Mouse (Mus musculus) heart, embryonic 12.5 days (tissue): Measurements from ENCODE around the gene Msl1. TPM values are rescaled to one million over a fixed set of nuclear protein-coding genes. Genes with fewer than 3 reads are reported as not detected.

Experiments used
- ATAC-seq: fragments of 200-750 bp; cut with Nextera tagmentation; 2 replicates; pipeline ENCODE4 v1.8.0; 2017; ENCODE audit warnings: moderate TSS enrichment, moderate library complexity; ENCODE audit not compliant: insufficient number of reproducible peaks, low FRiP score
- H3K27ac ChIP-seq: fragments of 300-500 bp; sonication (generic); 2 replicates; pipeline ENCODE4 v1.5.1; 2016; ENCODE audit warnings: mild to moderate bottlenecking, moderate library complexity; ENCODE audit not compliant: poor library complexity, severe bottlenecking
- H3K27me3 ChIP-seq: fragments of 300-500 bp; sonication (generic); replicated peaks from 2 replicates; pipeline ENCODE4 v1.6.1; 2016; ENCODE audit warnings: mild to moderate bottlenecking, moderate library complexity
- H3K36me3 ChIP-seq: fragments of 300-500 bp; sonication (generic); 2 replicates; pipeline ENCODE4 v1.6.1; 2016; ENCODE audit warnings: mild to moderate bottlenecking, moderate library complexity
- H3K4me1 ChIP-seq: fragments of 300-500 bp; sonication (generic); replicated peaks from 2 replicates; pipeline ENCODE4 v1.6.1; 2016; ENCODE audit warnings: mild to moderate bottlenecking
- H3K4me2 ChIP-seq: fragments of 300-500 bp; sonication (generic); 2 replicates; pipeline ENCODE4 v1.6.1; 2016; ENCODE audit warnings: mild to moderate bottlenecking, moderate library complexity
- H3K4me3 ChIP-seq: fragments of 300-500 bp; sonication (generic); 2 replicates; pipeline ENCODE4 v1.5.1; 2016; ENCODE audit warnings: mild to moderate bottlenecking
- H3K9ac ChIP-seq: fragments of 300-500 bp; sonication (generic); 2 replicates; pipeline ENCODE4 v1.6.1; 2016; ENCODE audit warnings: mild to moderate bottlenecking, moderate library complexity
- H3K9me3 ChIP-seq: fragments of 300-500 bp; sonication (generic); replicated peaks from 2 replicates; pipeline ENCODE4 v1.6.1; 2016; ENCODE audit warnings: mild to moderate bottlenecking, moderate library complexity
- WGBS: fragments of 180-500 bp; shearing (Covaris S2); methylation state at CpG from one replicate; pipeline ENCODE4 v1.1.7; 2016; 5-methylcytosine and 5-hydroxymethylcytosine counted together
- polyA plus RNA-seq: library from polyadenylated mRNA; unstranded; fragments of >200 nt; fragmentation: Nextera tagmentation; extraction: Ambion mirVana; gene quantifications from 2 replicates; pipeline ENCODE4 v1.2.1, GENCODE M21; 2016

The Msl1 gene
- polyA plus RNA-seq, 1 experiment from 2014 or later, result 20.3 TPM

DNA sequence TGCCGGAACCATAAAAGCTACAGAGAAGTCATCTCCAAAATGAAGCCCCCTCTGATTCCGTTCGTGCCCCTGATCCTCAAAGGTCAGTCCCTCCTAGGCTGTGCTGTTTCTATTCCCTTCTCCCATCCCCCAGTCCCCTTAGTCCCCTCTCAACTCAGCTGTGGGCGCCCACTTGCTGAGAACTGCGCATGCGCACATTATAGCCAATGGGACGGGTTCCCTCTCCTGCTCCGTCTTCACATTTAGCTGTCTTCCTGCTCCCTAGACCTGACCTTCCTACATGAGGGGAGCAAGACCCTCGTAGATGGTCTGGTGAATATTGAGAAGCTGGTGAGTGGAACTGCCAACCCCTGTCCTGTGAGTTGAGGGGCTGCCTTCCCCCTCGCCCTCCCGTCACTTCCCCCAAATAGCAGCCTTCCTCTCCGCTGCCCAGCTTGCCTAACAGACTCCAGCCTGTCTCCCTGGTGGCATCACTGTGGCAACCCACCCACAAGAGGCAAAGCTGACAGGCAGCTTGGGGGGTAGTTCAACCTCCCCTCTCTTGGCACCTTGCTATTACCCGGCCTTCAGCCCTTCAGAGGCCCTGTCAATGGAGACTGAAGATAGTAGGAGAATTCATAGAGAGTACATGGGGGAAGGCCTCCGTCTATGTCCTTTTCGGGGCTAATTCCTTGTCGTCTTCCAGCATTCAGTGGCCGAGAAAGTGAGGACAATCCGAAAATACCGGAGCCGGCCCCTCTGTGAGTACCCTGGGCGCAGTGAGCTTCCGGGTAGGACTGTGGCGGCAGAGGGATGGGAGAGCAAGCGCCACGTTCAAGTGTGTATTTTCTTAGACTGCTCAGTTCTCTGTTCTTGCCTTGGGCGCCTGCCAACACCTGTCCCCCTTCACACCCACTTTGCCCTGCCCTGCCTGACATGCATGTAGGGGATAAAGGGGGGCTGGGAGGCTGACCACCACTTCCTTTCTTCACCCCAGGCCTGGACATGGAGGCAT lies 55.1 kb downstream of the Msl1 start:
- no peak overlapping the region for H3K4me3 ChIP-seq
- H3K9me3 ChIP-seq, result no peaks in the 10 kb centered on the region
- 0 out of 2 replicates have a peak overlapping the region, but pooled peaks have one; percentile 0 for H3K9ac ChIP-seq
- ATAC-seq, result no peak
- peaks cover 31% of the 10 kb centered on the region for H3K4me1 ChIP-seq
- no peaks in the 10 kb centered on the region for H3K36me3 ChIP-seq
- H3K4me2 ChIP-seq, result peak overlapping the region; percentile 15; the same call in 1 of the 2 replicates
- peaks cover 16% of the 10 kb centered on the region; the same call in 1 of the 2 replicates for H3K27me3 ChIP-seq
- no peak overlapping the region for H3K27ac ChIP-seq
- WGBS, result 67% methylated on average over 26 of the region's 26 CpGs

DNA sequence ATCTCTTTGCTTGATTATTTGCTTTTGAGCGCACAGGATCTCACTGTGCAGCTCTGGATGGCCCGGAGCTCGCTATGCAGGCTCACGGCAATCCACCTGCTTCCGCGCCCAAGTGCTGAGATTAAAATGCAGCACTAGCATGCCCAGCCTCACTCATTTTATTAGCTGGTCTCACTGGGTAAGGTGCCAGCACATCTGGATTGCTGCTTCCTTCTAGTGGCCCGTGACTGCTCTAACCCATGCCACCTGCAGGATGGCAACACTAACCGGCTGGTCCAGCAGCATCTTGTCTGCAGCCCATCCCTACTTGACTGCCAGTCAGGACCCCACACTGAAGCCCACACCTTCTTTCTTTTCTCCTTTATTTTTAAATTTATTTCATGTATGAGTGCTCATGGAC lies 58.8 kb downstream of the Msl1 start:
- no peak overlapping the region for H3K9ac ChIP-seq
- H3K27me3 ChIP-seq, result peaks cover 16% of the 10 kb centered on the region; the same call in 1 of the 2 replicates
- H3K4me2 ChIP-seq, result no peak overlapping the region
- no peaks in the 10 kb centered on the region for H3K36me3 ChIP-seq
- no peaks in the 10 kb centered on the region for H3K9me3 ChIP-seq
- H3K4me1 ChIP-seq, result peaks cover 28% of the 10 kb centered on the region
- no peak for ATAC-seq
- WGBS, result 87% methylated on average over 8 of the region's 8 CpGs
- H3K27ac ChIP-seq, result no peak overlapping the region
- no peak overlapping the region for H3K4me3 ChIP-seq

DNA sequence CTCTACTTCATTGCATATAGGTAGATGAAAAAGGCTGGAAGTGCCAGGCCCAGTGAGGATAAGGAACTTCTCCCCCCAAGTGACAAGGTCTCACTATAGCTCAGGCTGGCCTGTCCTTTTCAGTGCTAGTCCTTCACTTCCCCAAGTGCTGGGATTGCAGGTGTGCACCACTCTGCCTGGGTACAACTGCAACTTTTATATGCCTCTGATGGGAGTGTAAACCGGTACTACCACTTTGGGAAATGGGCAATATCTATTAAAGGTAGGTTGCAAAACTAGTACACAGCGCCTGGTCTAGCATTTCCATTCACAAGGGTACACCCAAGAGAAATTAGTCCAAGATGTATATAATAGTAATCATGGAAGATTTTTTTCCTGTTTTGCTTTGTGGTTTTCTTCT lies 59.3 kb downstream of the Msl1 start:
- H3K27me3 ChIP-seq, result peaks cover 16% of the 10 kb centered on the region; the same call in 1 of the 2 replicates
- no peak overlapping the region for H3K4me3 ChIP-seq
- H3K9me3 ChIP-seq, result no peaks in the 10 kb centered on the region
- ATAC-seq, result no peak
- WGBS, result 89% methylated on average over 2 of the region's 2 CpGs
- H3K36me3 ChIP-seq, result no peaks in the 10 kb centered on the region
- H3K4me2 ChIP-seq, result no peak overlapping the region
- no peak overlapping the region for H3K9ac ChIP-seq
- H3K27ac ChIP-seq, result no peak overlapping the region
- H3K4me1 ChIP-seq, result peaks cover 23% of the 10 kb centered on the region

Other genes with a start within 250 kb of the Msl1 start
- gene Ikzf3, start 249.5 kb upstream of the Msl1 start, polyA plus RNA-seq, result 0.06 and 0.26 TPM in 2 replicates
- gene Zpbp2, start 244.4 kb upstream of the Msl1 start, polyA plus RNA-seq, result 0.28 and 0.52 TPM in 2 replicates
- gene Ormdl3, start 208.1 kb upstream of the Msl1 start, polyA plus RNA-seq, result 66.9 and 71.0 TPM in 2 replicates
- gene Lrrc3c, start 197.2 kb upstream of the Msl1 start, polyA plus RNA-seq, result not detected in 2 replicates
- 0.18 and 0.47 TPM in 2 replicates for gene Gm12355, start 169.9 kb upstream of the Msl1 start, polyA plus RNA-seq
- not detected in 2 replicates for gene Gsdma3, start 169.2 kb upstream of the Msl1 start, polyA plus RNA-seq
- not detected in 2 replicates for gene Gsdma2, start 148.8 kb upstream of the Msl1 start, polyA plus RNA-seq
- not detected in 2 replicates for gene Gsdma, start 131.2 kb upstream of the Msl1 start, polyA plus RNA-seq
- 184 and 190 TPM in 2 replicates for gene Psmd3, start 113.0 kb upstream of the Msl1 start, polyA plus RNA-seq
- not detected in 2 replicates for gene Csf3, start 94.3 kb upstream of the Msl1 start, polyA plus RNA-seq
- gene Med24, start 66.1 kb upstream of the Msl1 start, polyA plus RNA-seq, result 45.9 and 48.1 TPM in 2 replicates
- 27.0 and 29.8 TPM in 2 replicates for gene Thra, start 54.9 kb upstream of the Msl1 start, polyA plus RNA-seq
- 6.4 TPM in 2 replicates for gene Nr1d1, start 20.2 kb upstream of the Msl1 start, polyA plus RNA-seq
- gene Casc3, start 9.4 kb downstream of the Msl1 start, polyA plus RNA-seq, result 31.8 and 33.3 TPM in 2 replicates
- 0.51 and 1.0 TPM in 2 replicates for gene Rapgefl1, start 41.3 kb downstream of the Msl1 start, polyA plus RNA-seq
- gene Wipf2, start 68.1 kb downstream of the Msl1 start, polyA plus RNA-seq, result 3.0 and 3.3 TPM in 2 replicates
- 27.0 and 27.7 TPM in 2 replicates for gene Cdc6, start 112.3 kb downstream of the Msl1 start, polyA plus RNA-seq
- gene Rara, start 132.3 kb downstream of the Msl1 start, polyA plus RNA-seq, result 33.8 and 35.1 TPM in 2 replicates
- 3.5 and 3.9 TPM in 2 replicates for gene Gjd3, start 187.5 kb downstream of the Msl1 start, polyA plus RNA-seq
- gene Top2a, start 228.7 kb downstream of the Msl1 start, polyA plus RNA-seq, result 196 and 201 TPM in 2 replicates
- gene Igfbp4, start 245.7 kb downstream of the Msl1 start, polyA plus RNA-seq, result 371 and 382 TPM in 2 replicates